ENCODE assay signal across 25 mouse cellular contexts in the genomic region with DNA sequence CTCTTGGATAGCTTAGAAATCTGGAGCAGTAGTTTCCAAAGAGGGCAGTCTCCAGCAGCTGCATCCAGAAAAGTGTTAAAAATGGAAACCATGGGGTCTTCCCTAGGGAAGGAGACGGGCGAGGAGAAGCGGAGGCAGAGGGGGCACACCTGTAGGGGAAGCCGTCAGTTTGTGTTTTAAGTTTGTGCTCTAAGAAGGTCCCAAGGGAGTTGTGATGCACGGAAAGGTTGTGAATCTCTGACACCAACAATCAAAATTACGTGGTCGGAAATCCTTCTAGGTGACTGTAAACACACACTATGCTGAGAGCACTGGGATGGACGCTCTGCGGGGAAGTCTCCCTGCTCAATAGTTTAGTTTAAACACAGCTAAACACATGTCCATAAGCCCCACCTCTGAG. TPM values are rescaled to one million over a fixed set of nuclear protein-coding genes. Genes with fewer than 3 reads are reported as not detected.
"Had no signal": no experiment of that assay in that cellular context is flagged by ENCODE, and none has a peak within 500 bp of the region (broad histone marks: within the 10 kb centered on the region; RNA-seq: fewer than 3 reads in every experiment).

No protein-coding gene starts in this region.

- H3K9ac ChIP-seq: embryonic facial prominence, embryonic 12.5 days; embryonic facial prominence, embryonic 13.5 days; embryonic facial prominence, embryonic 15.5 days; forebrain, embryonic 12.5 days; forebrain, embryonic 13.5 days; forebrain, embryonic 15.5 days; forebrain, postnatal 0 days had no signal

- H3K4me2 ChIP-seq: embryonic facial prominence, embryonic 12.5 days; embryonic facial prominence, embryonic 13.5 days; embryonic facial prominence, embryonic 15.5 days; forebrain, embryonic 12.5 days; forebrain, embryonic 13.5 days; forebrain, embryonic 15.5 days; heart, embryonic 11.5 days had no signal

- H3K4me1 ChIP-seq: embryonic facial prominence, embryonic 10.5 days; embryonic facial prominence, embryonic 12.5 days; embryonic facial prominence, embryonic 15.5 days; forebrain, embryonic 13.5 days; forebrain, embryonic 15.5 days had no signal

- H3K27ac ChIP-seq: embryonic facial prominence, embryonic 10.5 days; embryonic facial prominence, embryonic 12.5 days; embryonic facial prominence, embryonic 13.5 days; embryonic facial prominence, embryonic 15.5 days; forebrain, embryonic 10.5 days; forebrain, embryonic 12.5 days; forebrain, embryonic 13.5 days; forebrain, embryonic 15.5 days; gastrocnemius, adult 2 months; heart, adult 2 months; heart, embryonic 10.5 days had no signal

- DNase-seq: cerebellum, adult 9-11 months; cerebellum, postnatal 10 days; cerebellum, postnatal 14 days; cerebellum, postnatal 25 days; cerebellum, postnatal 36 days; embryo, embryonic 11 days; forebrain, postnatal 0 days; gastrocnemius, adult 2 months; gastrocnemius, postnatal 10 days; gastrocnemius, postnatal 14 days; gastrocnemius, postnatal 25 days; gastrocnemius, postnatal 36 days; heart, adult 18-20 months; heart, adult 2 months had no signal

- H3K36me3 ChIP-seq: embryonic facial prominence, embryonic 12.5 days; embryonic facial prominence, embryonic 13.5 days; embryonic facial prominence, embryonic 15.5 days; forebrain, embryonic 15.5 days had no signal

- H3K9me3 ChIP-seq: embryonic facial prominence, embryonic 10.5 days; embryonic facial prominence, embryonic 12.5 days; embryonic facial prominence, embryonic 13.5 days; embryonic facial prominence, embryonic 15.5 days; forebrain, embryonic 10.5 days; forebrain, embryonic 12.5 days; forebrain, embryonic 13.5 days; forebrain, embryonic 15.5 days; heart, embryonic 10.5 days had no signal

- H3K4me3 ChIP-seq: embryonic facial prominence, embryonic 10.5 days; embryonic facial prominence, embryonic 12.5 days; embryonic facial prominence, embryonic 13.5 days; embryonic facial prominence, embryonic 15.5 days; erythroblast, embryonic 14.5 days; forebrain, embryonic 10.5 days; forebrain, embryonic 12.5 days; forebrain, embryonic 13.5 days; forebrain, embryonic 15.5 days; gastrocnemius, adult 2 months; heart, adult 2 months; heart, embryonic 10.5 days had no signal

- H3K27me3 ChIP-seq: embryonic facial prominence, embryonic 12.5 days; embryonic facial prominence, embryonic 13.5 days; embryonic facial prominence, embryonic 15.5 days; forebrain, embryonic 12.5 days; forebrain, embryonic 13.5 days; forebrain, embryonic 15.5 days had no signal

RNA-seq across cellular contexts. Expression of a gene that starts 7.5 kb away (rescaled TPM):
- polyA plus RNA-seq: erythroblast, embryonic 14.5 days had no signal
